Mouse (Mus musculus): Measurements from ENCODE around the gene Olfr651.

GRCm38 (mm10) chr7:104601679-104602078 is 51.7 kb downstream of the Olfr651 start, which contains the start of gene Olfr655:
- TF ChIP-seq POLR2A (IDR thresholded peaks at IDR 0.05; ENCODE audit: borderline replicate concordance, insufficient read depth, low read length) (no peak), CTCF (IDR thresholded peaks at IDR 0.05; ENCODE audit: borderline replicate concordance, insufficient read depth, low read depth, low read length) (no peak)
